Mouse (Mus musculus) midbrain, embryonic 11.5 days (tissue): ENCODE data around the gene Mcm2. TPM values are rescaled to one million over a fixed set of nuclear protein-coding genes. Genes with fewer than 3 reads are reported as not detected.

Experiments
- ATAC-seq: fragments of 200-750 bp; cut with Nextera tagmentation; 2 replicates; pipeline ENCODE4 v1.8.0; 2017; ENCODE audit warnings: moderate TSS enrichment, moderate library complexity; ENCODE audit not compliant: low FRiP score
- DNase-seq: peaks from one replicate; pipeline ENCODE4 v3.0.0; 2015; ENCODE audit warnings: low spot score; ENCODE audit errors: missing footprints
- H3K27ac ChIP-seq: fragments of 300-500 bp; sonication (generic); 2 replicates; pipeline ENCODE4 v1.5.1; 2014; ENCODE audit warnings: low read depth, low read length
- H3K27me3 ChIP-seq: fragments of 300-500 bp; sonication (generic); 2 replicates; pipeline ENCODE4 v1.6.1; 2014; ENCODE audit warnings: mild to moderate bottlenecking, low read length, moderate library complexity, mixed read lengths; ENCODE audit not compliant: control insufficient read depth, insufficient read depth
- H3K36me3 ChIP-seq: fragments of 300-500 bp; sonication (generic); 2 replicates; pipeline ENCODE4 v1.6.1; 2014; ENCODE audit warnings: mild to moderate bottlenecking, low read length, moderate library complexity, mixed read lengths; ENCODE audit not compliant: control insufficient read depth, insufficient read depth
- H3K4me1 ChIP-seq: fragments of 300-500 bp; sonication (generic); 2 replicates; pipeline ENCODE4 v1.6.1; 2014; ENCODE audit warnings: low read length; ENCODE audit not compliant: control insufficient read depth, insufficient read depth
- H3K4me2 ChIP-seq: fragments of 300-500 bp; sonication (generic); 2 replicates; pipeline ENCODE4 v1.6.1; 2014; ENCODE audit warnings: mild to moderate bottlenecking, moderate library complexity
- H3K4me3 ChIP-seq: fragments of 300-500 bp; sonication (generic); 2 replicates; pipeline ENCODE4 v1.5.1; 2014; ENCODE audit warnings: low read depth, low read length
- H3K9ac ChIP-seq: fragments of 300-500 bp; sonication (generic); 2 replicates; pipeline ENCODE4 v1.6.1; 2014; ENCODE audit warnings: low read length
- H3K9me3 ChIP-seq: fragments of 300-500 bp; sonication (generic); 2 replicates; pipeline ENCODE4 v1.6.1; 2016; ENCODE audit warnings: low read length; ENCODE audit not compliant: control insufficient read depth
- WGBS: fragments of 180-500 bp; shearing (Covaris S2); extraction: QIAGEN DNeasy Blood & Tissue Kit; methylation state at CpG from one replicate; pipeline ENCODE4 v1.1.7; 2014; 5-methylcytosine and 5-hydroxymethylcytosine counted together
- polyA plus RNA-seq: library from polyadenylated mRNA; unstranded; fragments of >200 nt; fragmentation: Nextera tagmentation; extraction: Ambion mirVana; gene quantifications from 2 replicates; pipeline ENCODE4 v1.2.1, GENCODE M21; 2014

Gene Mcm2
- polyA plus RNA-seq, 1 experiment from 2014 or later: 212 TPM

DNA sequence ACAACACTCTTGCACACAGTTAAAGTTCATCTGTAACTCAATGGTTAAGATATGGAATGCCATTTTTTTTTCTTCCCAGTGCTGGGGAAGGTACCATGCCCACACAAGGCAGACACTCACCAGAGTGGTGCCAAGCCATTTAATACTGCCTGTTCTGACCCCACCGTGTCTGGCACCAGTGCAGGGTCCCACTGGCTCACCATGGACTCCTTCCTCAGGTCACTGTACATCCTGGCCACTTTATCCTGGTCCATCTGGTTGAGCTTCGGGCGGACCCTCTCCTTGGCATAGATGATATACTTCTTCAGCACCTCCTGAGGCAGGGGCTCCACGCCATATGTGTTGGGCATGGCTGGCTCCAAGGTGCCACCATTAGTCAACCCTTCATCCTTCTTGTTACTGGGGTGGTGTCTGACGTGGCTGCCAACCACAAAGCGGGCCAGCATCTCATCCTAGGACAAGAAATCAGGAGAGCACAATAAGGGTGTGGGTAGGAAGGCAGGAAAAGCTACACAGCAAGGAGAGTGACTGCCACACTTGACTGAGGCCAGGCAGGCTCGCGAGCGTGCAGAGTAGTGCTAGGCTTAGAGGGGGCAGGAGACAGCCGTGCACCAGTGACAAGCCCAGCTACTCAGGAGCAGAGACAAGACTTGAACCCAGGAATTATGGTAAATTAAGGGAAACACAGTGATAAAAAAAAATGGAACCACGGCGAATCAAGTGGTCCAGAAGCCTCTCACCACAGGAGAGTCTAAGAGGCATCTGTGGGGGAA is 12.8 kb downstream of the Mcm2 start:
- H3K4me1 ChIP-seq: peaks cover 7% of the 10 kb centered on the region
- DNase-seq: no peak
- 91% methylated on average over 12 of the region's 12 CpGs for WGBS
- no peak overlapping the region for H3K4me2 ChIP-seq
- peaks cover 51% of the 10 kb centered on the region for H3K36me3 ChIP-seq
- no peak overlapping the region for H3K9ac ChIP-seq
- no peaks in the 10 kb centered on the region for H3K27me3 ChIP-seq
- peak overlapping the region; percentile 22; the same call in 1 of the 2 replicates for H3K27ac ChIP-seq
- H3K9me3 ChIP-seq: no peaks in the 10 kb centered on the region
- ATAC-seq: no peak; the same call in 1 of the 2 replicates
- no peak overlapping the region for H3K4me3 ChIP-seq

DNA sequence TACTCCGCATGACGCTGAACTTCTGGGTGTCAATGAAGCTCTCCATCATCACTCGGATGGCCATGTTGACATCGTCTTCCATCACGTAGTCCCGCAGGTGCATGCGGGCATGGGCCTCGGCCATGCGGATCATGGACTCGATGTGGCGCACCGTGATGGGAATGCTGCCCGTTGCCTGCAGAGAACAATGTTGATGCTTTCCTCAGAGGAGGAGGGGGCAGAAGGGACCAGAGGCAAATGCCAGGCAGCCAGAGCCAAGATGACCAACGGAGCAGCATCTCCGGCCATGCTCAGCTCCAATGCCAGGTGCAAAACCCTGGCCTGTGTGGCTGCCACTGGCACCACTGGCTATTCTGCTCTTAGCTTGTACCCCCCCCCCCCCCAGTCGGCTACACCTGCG is 13.9 kb downstream of the Mcm2 start:
- no peak overlapping the region for H3K27ac ChIP-seq
- no peak overlapping the region for H3K4me3 ChIP-seq
- peaks cover 43% of the 10 kb centered on the region for H3K36me3 ChIP-seq
- peaks cover 7% of the 10 kb centered on the region for H3K4me1 ChIP-seq
- WGBS: 96% methylated on average over 17 of the region's 17 CpGs
- no peaks in the 10 kb centered on the region for H3K27me3 ChIP-seq
- no peaks in the 10 kb centered on the region for H3K9me3 ChIP-seq
- ATAC-seq: no peak
- no peak overlapping the region for H3K4me2 ChIP-seq
- no peak overlapping the region for H3K9ac ChIP-seq
- DNase-seq: no peak

DNA sequence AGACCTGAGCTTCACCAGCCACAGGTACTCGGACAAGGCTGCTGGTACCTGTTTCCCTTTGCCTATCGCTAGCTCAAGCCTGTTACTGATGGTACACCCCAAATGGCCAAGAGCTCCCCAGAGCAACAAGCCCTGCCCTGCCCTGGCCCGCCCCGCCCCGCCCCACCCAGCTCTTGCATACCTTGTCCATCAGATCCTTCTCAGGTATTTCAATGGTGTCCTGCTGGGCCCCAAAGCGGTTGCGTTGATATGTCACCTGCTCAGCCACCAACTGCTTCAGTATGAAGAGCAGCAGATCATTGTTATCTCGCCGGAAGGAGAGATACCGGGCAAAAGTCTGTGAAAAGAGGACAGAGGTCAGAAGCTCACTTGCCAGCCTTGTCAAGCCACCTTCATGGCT is 14.4 kb downstream of the Mcm2 start:
- Histone ChIP-seq H3K9me3 (no peaks in the 10 kb centered on the region), H3K9ac (no peak overlapping the region), H3K36me3 (peaks cover 38% of the 10 kb centered on the region), H3K4me3 (no peak overlapping the region), H3K27me3 (no peaks in the 10 kb centered on the region), H3K4me1 (peaks cover 7% of the 10 kb centered on the region), H3K27ac (no peak overlapping the region), H3K4me2 (no peak overlapping the region)
- WGBS: 95% methylated on average over 10 of the region's 10 CpGs
- no peak for ATAC-seq
- DNase-seq: no peak

DNA sequence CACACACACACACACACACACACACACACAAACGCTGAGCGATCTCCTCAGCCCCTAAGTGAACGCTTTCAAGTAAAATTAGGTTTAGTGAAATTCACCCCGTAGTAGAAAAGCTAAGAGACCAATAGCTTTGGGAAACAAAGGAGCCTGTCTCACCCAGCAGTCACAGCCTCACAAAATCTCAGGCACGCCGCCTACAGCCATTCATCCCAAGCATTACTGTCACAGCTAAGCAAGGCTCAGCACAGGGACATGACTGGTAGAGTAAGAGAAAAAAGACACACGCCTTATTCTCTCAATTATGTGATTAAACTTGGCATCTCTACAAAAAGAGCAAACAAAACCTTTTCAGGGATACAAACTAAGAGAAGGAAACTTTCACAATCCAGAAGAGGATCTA is 17.2 kb downstream of the Mcm2 start:
- Histone ChIP-seq H3K27ac (0 out of 2 replicates have a peak overlapping the region, but pooled peaks have one; percentile 11), H3K36me3 (peaks cover 23% of the 10 kb centered on the region), H3K4me2 (no peak overlapping the region), H3K4me3 (no peak overlapping the region), H3K27me3 (no peaks in the 10 kb centered on the region), H3K9ac (no peak overlapping the region), H3K4me1 (peaks cover 7% of the 10 kb centered on the region), H3K9me3 (no peaks in the 10 kb centered on the region)
- 60% methylated on average over 7 of the region's 7 CpGs for WGBS
- DNase-seq (no peak), ATAC-seq (peak; percentile 70)

DNA sequence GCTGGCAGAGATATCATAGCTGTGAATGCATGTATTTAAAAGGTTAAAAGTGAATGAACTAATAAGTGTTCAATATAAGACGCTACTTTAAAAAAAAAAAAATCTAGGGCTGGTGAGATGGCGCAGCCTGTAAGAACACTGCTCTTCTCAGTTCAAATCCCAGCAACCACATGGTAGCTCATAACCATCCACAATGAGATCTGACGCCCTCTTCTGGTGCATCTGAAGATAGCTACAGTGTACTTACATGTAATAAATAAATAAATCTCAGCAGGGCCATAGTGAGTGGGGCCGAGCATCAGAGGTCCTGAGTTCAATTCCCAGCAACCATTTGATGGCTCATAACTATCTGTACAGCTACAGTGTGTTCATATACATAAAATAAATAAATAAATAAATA is 19.1 kb downstream of the Mcm2 start:
- no peak for ATAC-seq
- WGBS: 71% methylated on average over 4 of the region's 4 CpGs
- H3K36me3 ChIP-seq: peaks cover 9% of the 10 kb centered on the region

DNA sequence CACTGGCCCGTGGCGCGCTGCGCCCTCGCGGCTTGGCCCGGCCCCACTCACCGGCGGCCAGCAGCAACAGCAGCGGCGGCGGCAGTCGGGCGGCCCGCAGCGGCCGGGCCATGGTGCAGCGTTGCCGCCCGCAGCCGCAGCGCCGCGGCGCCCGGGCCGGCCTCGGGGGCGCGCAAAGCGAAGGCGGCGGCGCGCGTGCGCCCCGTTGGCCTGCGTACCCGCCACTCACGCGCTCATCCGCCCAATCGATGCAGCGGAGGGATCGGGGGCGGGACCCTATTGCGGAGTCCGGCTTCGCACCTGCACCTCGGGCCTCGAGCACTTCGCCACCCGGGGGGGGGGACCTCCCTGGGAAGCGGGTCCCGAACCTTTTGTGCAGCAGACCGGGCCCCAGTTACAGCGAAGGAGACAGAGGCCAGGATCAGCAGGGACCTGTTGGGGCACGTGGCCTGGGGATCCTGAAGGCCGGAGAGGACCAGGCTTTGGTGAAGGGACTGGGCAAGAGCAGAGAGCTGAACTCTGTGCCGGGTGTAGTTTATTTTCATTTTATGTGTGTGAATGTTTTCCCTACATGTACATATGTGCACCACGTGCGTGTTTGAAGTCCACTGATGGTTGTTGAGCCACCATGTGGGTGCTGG is 23.6 kb downstream of the Mcm2 start, which contains the start of gene Podxl2:
Gene Podxl2 (minus strand): TSS at position 177 of the 641 bp plus-strand sequence.
- Histone ChIP-seq H3K9me3 (no peaks in the 10 kb centered on the region), H3K36me3 (no peaks in the 10 kb centered on the region), H3K9ac (peak within 1 kb of the TSS; percentile 94), H3K4me3 (peak within 1 kb of the TSS; percentile 62), H3K27ac (peak within 1 kb of the TSS; percentile 10), H3K27me3 (peaks cover 4% of the 10 kb centered on the region), H3K4me2 (peak within 1 kb of the TSS; percentile 100), H3K4me1 (peaks cover 11% of the 10 kb centered on the region)
- ATAC-seq: peak; percentile 85
- WGBS: 6% methylated on average over 53 of the region's 63 CpGs
- DNase-seq: peak; percentile 99

More for the DNA sequence above, 19.1 kb downstream of the Mcm2 start:
- Histone ChIP-seq H3K27ac (no peak overlapping the region), H3K4me3 (no peak overlapping the region), H3K9ac (no peak overlapping the region), H3K4me1 (peaks cover 7% of the 10 kb centered on the region), H3K4me2 (no peak overlapping the region), H3K9me3 (no peaks in the 10 kb centered on the region), H3K27me3 (peaks cover under 1% of the 10 kb centered on the region)
- DNase-seq: no peak

DNA sequence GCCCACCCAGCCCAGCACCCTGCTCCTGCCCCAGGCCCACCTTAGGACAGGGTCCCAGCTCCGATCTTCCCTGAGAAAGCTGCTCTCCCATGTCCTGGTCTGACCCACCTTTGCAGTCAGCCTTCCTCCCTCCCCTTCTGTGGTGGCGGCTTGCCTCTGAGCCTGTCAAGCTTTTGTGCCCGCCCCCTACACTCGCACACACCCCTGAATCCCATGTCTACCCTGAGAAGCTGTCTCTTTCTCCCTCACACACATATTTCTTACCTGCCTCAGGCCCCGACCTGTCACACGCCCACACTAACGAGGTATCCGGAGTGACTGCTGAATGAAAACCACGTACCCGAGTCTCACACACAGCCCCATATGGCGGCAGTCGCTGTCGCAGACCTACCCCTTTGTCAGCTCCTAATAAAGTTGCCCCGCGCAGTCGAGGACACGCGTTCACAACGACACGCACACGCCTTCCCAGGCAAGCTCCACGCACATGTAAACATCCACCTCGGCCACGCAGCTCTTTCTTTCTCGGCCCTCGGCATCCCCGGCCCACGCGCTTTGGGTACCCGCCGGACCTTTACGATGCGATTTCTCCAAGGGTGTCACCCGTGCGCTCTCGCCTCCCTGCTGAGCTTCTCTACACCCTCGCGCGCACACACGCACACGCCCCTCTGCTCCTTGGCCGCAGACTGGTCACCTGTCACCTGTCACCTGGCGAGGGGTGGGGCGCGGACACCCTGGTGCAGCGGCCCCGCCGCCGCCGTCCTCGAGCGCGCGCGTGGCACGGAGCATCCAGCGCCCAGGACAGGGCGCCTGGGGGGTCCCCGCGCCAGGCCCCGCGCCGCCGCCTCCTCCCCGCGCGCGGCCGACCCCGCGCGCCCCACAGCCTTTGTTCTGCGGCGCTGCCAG is 24.4 kb downstream of the Mcm2 start:
- peaks cover 4% of the 10 kb centered on the region for H3K27me3 ChIP-seq
- no peaks in the 10 kb centered on the region for H3K9me3 ChIP-seq
- peak overlapping the region; percentile 94 for H3K9ac ChIP-seq
- peak; percentile 22 for ATAC-seq
- H3K4me3 ChIP-seq: peak overlapping the region; percentile 62
- H3K27ac ChIP-seq: peak overlapping the region; percentile 10
- H3K36me3 ChIP-seq: no peaks in the 10 kb centered on the region
- WGBS: 4% methylated on average over 64 of the region's 74 CpGs
- H3K4me2 ChIP-seq: peak overlapping the region; percentile 100
- peaks cover 11% of the 10 kb centered on the region for H3K4me1 ChIP-seq
- peak; percentile 95 for DNase-seq

DNA sequence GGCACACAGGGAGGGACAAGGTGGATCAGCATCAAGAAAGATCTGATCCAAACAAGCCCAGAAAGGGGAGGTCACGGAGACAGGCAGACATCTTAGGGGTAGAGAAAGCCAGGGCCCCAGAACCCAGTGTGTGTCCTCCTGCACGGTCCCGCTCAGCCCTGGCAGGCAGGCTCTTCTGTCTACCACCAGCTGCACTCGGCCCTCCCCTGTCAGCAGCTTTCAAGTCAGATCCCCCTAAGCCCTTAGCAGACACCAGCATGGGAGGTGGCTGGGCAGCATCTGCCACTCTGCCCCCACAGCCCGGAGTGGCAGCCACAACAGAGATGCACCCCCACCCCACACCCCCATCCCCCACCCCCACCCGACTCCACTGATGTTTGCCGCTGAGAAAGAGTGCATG is 25.8 kb downstream of the Mcm2 start:
- peak; percentile 51 for ATAC-seq

More for the DNA sequence above, 25.8 kb downstream of the Mcm2 start:
- Histone ChIP-seq H3K4me1 (peaks cover 11% of the 10 kb centered on the region), H3K9me3 (no peaks in the 10 kb centered on the region), H3K4me3 (peak overlapping the region; percentile 62), H3K9ac (peak overlapping the region; percentile 33; the same call in 1 of the 2 replicates), H3K4me2 (peak overlapping the region; percentile 100), H3K27me3 (peaks cover 4% of the 10 kb centered on the region), H3K27ac (no peak overlapping the region), H3K36me3 (no peaks in the 10 kb centered on the region)
- WGBS: 23% methylated on average over 7 of the region's 7 CpGs
- DNase-seq: peak; percentile 87
